In genomic region chr11:4219317-4219751, GRCm38 (mm10) we compare ENCODE assay signal across 8 mouse cellular contexts. TPM values are rescaled to one million over a fixed set of nuclear protein-coding genes. Genes with fewer than 3 reads are reported as not detected.
DNase-seq lines count a peak whose midpoint lies in the region; ATAC-seq lines count a peak whose summit lies in the region.

No protein-coding gene starts in this region.

- 0 out of 2 replicates have a peak, but pooled peaks cover 7% of the 10 kb centered on the region for H3K27me3 ChIP-seq in kidney, embryonic 14.5 days (ENCODE audit: control insufficient read depth, insufficient read depth, low read length)
- no peaks in the 10 kb centered on the region for H3K27me3 ChIP-seq in limb, embryonic 15.5 days

- H3K4me3 ChIP-seq in kidney, embryonic 14.5 days (ENCODE audit: low read length), result no peak overlapping the region
- H3K4me3 ChIP-seq in limb, embryonic 15.5 days, result peak overlapping the region; percentile 55

- H3K4me1 ChIP-seq in kidney, embryonic 14.5 days (ENCODE audit: control insufficient read depth, insufficient read depth, low read length), result 0 out of 2 replicates have a peak, but pooled peaks cover 4% of the 10 kb centered on the region
- H3K4me1 ChIP-seq in limb, embryonic 15.5 days, result peaks cover 34% of the 10 kb centered on the region

- H3K9ac ChIP-seq in kidney, embryonic 14.5 days (ENCODE audit: low read depth, low read length), result no peak overlapping the region
- no peak overlapping the region for H3K9ac ChIP-seq in limb, embryonic 15.5 days

- no peak overlapping the region for H3K27ac ChIP-seq in kidney, embryonic 14.5 days (ENCODE audit: low read depth, low read length)
- H3K27ac ChIP-seq in limb, embryonic 15.5 days, result peak overlapping the region; percentile 81

- H3K36me3 ChIP-seq in kidney, embryonic 14.5 days (ENCODE audit: control insufficient read depth, insufficient read depth, low read length), result peaks cover 14% of the 10 kb centered on the region
- peaks cover 19% of the 10 kb centered on the region for H3K36me3 ChIP-seq in limb, embryonic 15.5 days

- no peaks in the 10 kb centered on the region for H3K9me3 ChIP-seq in kidney, embryonic 14.5 days (ENCODE audit: control insufficient read depth, low read length)
- no peaks in the 10 kb centered on the region for H3K9me3 ChIP-seq in limb, embryonic 15.5 days

- 19% methylated on average over 2 of the region's 2 CpGs for WGBS in kidney, embryonic 14.5 days
- 7% methylated on average over 2 of the region's 2 CpGs for WGBS in limb, embryonic 15.5 days

- peak; percentile 46 to 68 for DNase-seq in spleen, adult 18-20 months
- DNase-seq in spleen, adult 12 weeks (ENCODE audit: low spot score), result no peak
- DNase-seq in brain, adult 2 months (ENCODE audit: low read depth, low spot score), result peak; percentile 92
- DNase-seq in frontal cortex, postnatal 36 days (ENCODE audit: low spot score in 2 of 2), result peak; percentile 71 to 85
- peak; percentile 37 for DNase-seq in retina, adult 2 months (ENCODE audit: low read depth, low spot score)

- no peak overlapping the region; the same call in 1 of the 2 replicates for H3K4me2 ChIP-seq in kidney, embryonic 14.5 days (replicated peaks; ENCODE audit: low read depth, low read length)
- peak overlapping the region; percentile 96; the same call in 1 of the 2 replicates for H3K4me2 ChIP-seq in limb, embryonic 15.5 days

- ATAC-seq in kidney, embryonic 14.5 days (ENCODE audit: low FRiP score, low TSS enrichment), result peak; percentile 18; the same call in 1 of the 2 replicates
- ATAC-seq in limb, embryonic 15.5 days (ENCODE audit: insufficient number of reproducible peaks, low FRiP score, low TSS enrichment, low read depth), result no peak
- no peak for ATAC-seq in megakaryocyte progenitor cell, adult 5-6 weeks (replicated peaks; ENCODE audit: poor library complexity)

RNA-seq across cellular contexts. Expression of gene Castor1, which starts 1.3 kb away (rescaled TPM):
- polyA plus RNA-seq in kidney, embryonic 14.5 days (2014; fragmentation: Nextera tagmentation; extraction: Ambion mirVana), result 2.7 and 5.3 TPM in 2 replicates
- 15.2 and 20.6 TPM in 2 replicates for polyA plus RNA-seq in limb, embryonic 15.5 days (2015; fragmentation: Nextera tagmentation; extraction: Ambion mirVana)
- 0.59 and 0.61 TPM in 2 replicates for total RNA-seq in megakaryocyte progenitor cell, adult 5-6 weeks (2015)
- total RNA-seq in megakaryocyte progenitor cell, adult 5-6 weeks (2017), result 0.42 and 0.47 TPM in 2 replicates

RNA-seq across cellular contexts. Expression of gene Osm, which starts 16.9 kb away (rescaled TPM):
- not detected in 2 replicates for polyA plus RNA-seq in kidney, embryonic 14.5 days (2014; fragmentation: Nextera tagmentation; extraction: Ambion mirVana)
- polyA plus RNA-seq in limb, embryonic 15.5 days (2015; fragmentation: Nextera tagmentation; extraction: Ambion mirVana), result 0.12 and 0.23 TPM in 2 replicates
- total RNA-seq in megakaryocyte progenitor cell, adult 5-6 weeks (2015), result 11.4 and 20.2 TPM in 2 replicates
- total RNA-seq in megakaryocyte progenitor cell, adult 5-6 weeks (2017), result 8.4 and 26.8 TPM in 2 replicates

RNA-seq across cellular contexts. Expression of gene Tbc1d10a, which starts 32.7 kb away (rescaled TPM):
- polyA plus RNA-seq in kidney, embryonic 14.5 days (2014; fragmentation: Nextera tagmentation; extraction: Ambion mirVana), result 28.8 and 29.7 TPM in 2 replicates
- 58.7 and 61.9 TPM in 2 replicates for polyA plus RNA-seq in limb, embryonic 15.5 days (2015; fragmentation: Nextera tagmentation; extraction: Ambion mirVana)
- total RNA-seq in megakaryocyte progenitor cell, adult 5-6 weeks (2015), result 1.9 and 2.7 TPM in 2 replicates
- 4.3 and 8.0 TPM in 2 replicates for total RNA-seq in megakaryocyte progenitor cell, adult 5-6 weeks (2017)

RNA-seq across cellular contexts. Expression of gene Lif, which starts 38.0 kb away (rescaled TPM):
- not detected in 2 replicates for polyA plus RNA-seq in kidney, embryonic 14.5 days (2014; fragmentation: Nextera tagmentation; extraction: Ambion mirVana)
- 0.49 and 0.53 TPM in 2 replicates for polyA plus RNA-seq in limb, embryonic 15.5 days (2015; fragmentation: Nextera tagmentation; extraction: Ambion mirVana)
- total RNA-seq in megakaryocyte progenitor cell, adult 5-6 weeks (2015), result 0.12 and 1.4 TPM in 2 replicates
- 0.20 and 0.37 TPM in 2 replicates for total RNA-seq in megakaryocyte progenitor cell, adult 5-6 weeks (2017)

RNA-seq across cellular contexts. Expression of gene Sf3a1, which starts 59.2 kb away (rescaled TPM):
- 55.7 and 72.5 TPM in 2 replicates for polyA plus RNA-seq in kidney, embryonic 14.5 days (2014; fragmentation: Nextera tagmentation; extraction: Ambion mirVana)
- polyA plus RNA-seq in limb, embryonic 15.5 days (2015; fragmentation: Nextera tagmentation; extraction: Ambion mirVana), result 44.9 and 45.2 TPM in 2 replicates
- total RNA-seq in megakaryocyte progenitor cell, adult 5-6 weeks (2015), result 64.8 and 65.7 TPM in 2 replicates
- 35.3 and 40.0 TPM in 2 replicates for total RNA-seq in megakaryocyte progenitor cell, adult 5-6 weeks (2017)
